Mouse (Mus musculus) kidney, postnatal 4 days (tissue): ENCODE results near the gene BC100530.
"Not testable (repeated sequence)": the region's sequence is repeated elsewhere in the genome, so short reads cannot be mapped to it uniquely, and the experiment has no call there.

Experiments
- DNase-seq, 2 experiments: peaks; one replicate each; pipeline ENCODE4 v3.0.0; 2021; ENCODE audit warnings: mixed read lengths in 2 of 2

BC100530 gene

GRCm38 (mm10) chr16:36367648-36368047 is at the start of gene BC100530:
Gene BC100530 (minus strand): TSS chr16:36367748.
- not testable (repeated sequence) for DNase-seq

DNA sequence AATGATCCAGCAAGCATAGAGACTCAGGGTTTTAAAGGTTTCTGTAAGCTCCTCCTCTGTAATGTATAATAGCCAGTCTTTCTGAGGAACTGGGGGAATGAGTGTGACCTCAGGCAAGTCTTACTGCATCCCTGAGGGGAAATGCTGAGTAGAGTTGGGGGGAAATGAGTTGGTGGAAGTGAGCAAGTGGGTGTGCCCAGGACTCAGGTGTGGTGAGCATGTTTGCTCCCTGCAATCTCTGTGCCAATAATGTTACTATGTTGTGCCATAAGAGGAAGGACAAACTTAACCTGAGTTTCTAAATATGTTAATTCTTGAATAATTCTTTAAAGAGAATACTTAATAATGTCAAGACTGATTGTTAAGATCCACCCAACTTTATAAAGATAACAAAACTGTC is 40.8 kb upstream of the BC100530 start, which contains the start of gene Stfa2:
Gene Stfa2, minus strand, starts transcription at position 101 of the 400 bp plus-strand sequence.
- DNase-seq = no peak

DNA sequence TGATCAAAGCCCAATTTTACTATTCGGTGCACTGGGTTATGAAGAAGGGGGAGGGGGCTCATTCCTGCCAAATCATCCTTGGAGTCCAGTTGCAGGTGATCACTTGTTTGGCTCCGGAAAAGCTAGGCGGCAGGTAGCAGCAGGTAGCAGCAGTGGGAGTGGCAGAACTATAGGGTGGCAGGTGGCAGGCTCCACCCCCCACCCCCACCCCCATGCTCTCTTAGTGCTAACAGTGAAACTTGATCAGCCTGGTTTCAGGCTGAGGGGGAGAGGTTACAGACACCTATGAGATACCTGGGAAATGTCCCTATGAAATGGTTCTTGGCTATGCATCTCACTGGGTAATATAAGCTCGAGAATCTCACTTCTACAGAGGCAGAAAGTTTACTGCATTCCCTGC is 21.5 kb upstream of the BC100530 start:
- DNase-seq = no peak

GRCm38 (mm10) chr16:36337171-36337570 is 30.4 kb downstream of the BC100530 start:
- peak; percentile 6 to 7 for DNase-seq

- no peak for DNase-seq
Measured at GRCm38 (mm10) chr16:36334232-36334631, 33.3 kb downstream of the BC100530 start, which contains the start of gene BC117090. Gene BC117090 (minus strand): TSS chr16:36334332.

- DNase-seq = no peak
Measured at GRCm38 (mm10) chr16:36319286-36319685, 48.3 kb downstream of the BC100530 start.

- DNase-seq = not testable (repeated sequence)
Measured at GRCm38 (mm10) chr16:36316111-36316510, 51.4 kb downstream of the BC100530 start.
